Mouse (Mus musculus): Measurements from ENCODE around the gene Ccnk. TPM values are rescaled to one million over a fixed set of nuclear protein-coding genes. Genes with fewer than 3 reads are reported as not detected.

Gene Ccnk
- polyA plus RNA-seq, 1 experiment, result 113 TPM

DNA sequence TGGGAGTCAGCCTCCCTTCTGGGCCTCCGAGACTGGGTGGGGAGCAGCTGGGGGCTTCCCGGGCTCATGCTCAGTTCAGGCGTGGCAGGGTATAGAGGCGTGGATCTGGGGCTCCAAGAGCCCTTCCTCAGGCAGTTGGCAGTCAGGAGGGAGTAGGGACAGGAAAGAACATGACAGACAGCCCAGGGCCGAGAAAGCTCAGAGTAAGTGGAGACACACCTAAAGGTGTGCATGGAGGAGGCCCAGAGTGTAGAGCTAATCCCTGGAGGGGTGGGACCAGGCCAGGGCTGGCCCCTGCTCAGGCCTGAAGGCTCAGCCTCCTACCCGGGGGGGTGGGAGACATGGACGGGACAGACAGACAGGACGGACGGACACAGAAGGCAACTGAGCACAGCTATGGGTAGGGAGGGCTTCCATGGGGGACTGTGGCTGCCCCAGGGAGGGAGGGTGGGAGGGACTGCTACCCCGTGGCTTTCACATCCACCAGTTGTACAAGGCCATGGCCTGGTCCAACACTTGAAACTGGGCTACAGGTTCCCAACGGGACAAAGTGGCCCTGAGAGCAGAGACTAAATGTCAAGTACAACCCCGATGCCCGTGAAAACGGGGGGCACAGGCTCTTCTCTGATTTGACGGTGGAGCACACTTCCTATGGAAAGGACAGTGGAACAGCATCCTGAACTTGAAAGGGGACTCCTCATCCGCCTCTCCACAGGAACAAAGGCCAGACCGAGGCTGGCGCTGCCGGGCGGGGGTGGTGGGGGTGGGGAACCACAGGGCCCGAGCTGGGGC, 40.6 kb downstream of the Ccnk start:
- Histone ChIP-seq H3K9me3 (no peaks in the 10 kb centered on the region), H3K4me3 (replicated peaks) (no peak overlapping the region), H3K27me3 (replicated peaks) (peaks cover 79% of the 10 kb centered on the region), H3K36me3 (replicated peaks; ENCODE audit: low read length) (no peaks in the 10 kb centered on the region), H3K4me1 (peaks cover 20% of the 10 kb centered on the region)
- TF ChIP-seq FLI1 (IDR thresholded peaks at IDR 0.05; ENCODE audit: low read length), result no peak
- TF ChIP-seq GATA1 (IDR thresholded peaks at IDR 0.05; ENCODE audit: borderline replicate concordance, low read length), result no peak

DNA sequence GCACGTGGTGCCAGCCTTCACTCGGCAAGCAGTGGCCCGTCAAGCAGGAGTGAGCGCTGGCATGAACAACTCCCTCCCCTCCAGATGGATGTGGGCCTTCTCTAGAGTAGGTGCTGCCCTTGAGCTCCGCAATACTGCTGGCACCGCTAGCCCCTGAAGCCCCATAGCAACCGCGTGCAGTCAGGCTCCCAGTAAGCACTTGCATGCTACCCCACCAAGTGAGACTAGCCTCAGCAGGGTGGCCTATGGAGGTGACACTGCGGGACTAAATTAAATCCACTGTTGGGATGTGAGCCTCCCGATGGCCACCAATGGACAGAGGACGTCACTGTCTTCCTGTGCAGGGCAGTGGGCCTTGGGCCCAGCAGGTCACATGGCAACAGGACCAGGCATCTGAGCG, 41.2 kb downstream of the Ccnk start:
- Histone ChIP-seq H3K36me3 (replicated peaks; ENCODE audit: low read length) (no peaks in the 10 kb centered on the region), H3K9me3 (no peaks in the 10 kb centered on the region), H3K4me3 (replicated peaks) (no peak overlapping the region), H3K4me1 (peaks cover 24% of the 10 kb centered on the region), H3K27me3 (replicated peaks) (peaks cover 79% of the 10 kb centered on the region)
- no peak for TF ChIP-seq FLI1 (IDR thresholded peaks at IDR 0.05; ENCODE audit: low read length)
- no peak for TF ChIP-seq GATA1 (IDR thresholded peaks at IDR 0.05; ENCODE audit: borderline replicate concordance, low read length)

DNA sequence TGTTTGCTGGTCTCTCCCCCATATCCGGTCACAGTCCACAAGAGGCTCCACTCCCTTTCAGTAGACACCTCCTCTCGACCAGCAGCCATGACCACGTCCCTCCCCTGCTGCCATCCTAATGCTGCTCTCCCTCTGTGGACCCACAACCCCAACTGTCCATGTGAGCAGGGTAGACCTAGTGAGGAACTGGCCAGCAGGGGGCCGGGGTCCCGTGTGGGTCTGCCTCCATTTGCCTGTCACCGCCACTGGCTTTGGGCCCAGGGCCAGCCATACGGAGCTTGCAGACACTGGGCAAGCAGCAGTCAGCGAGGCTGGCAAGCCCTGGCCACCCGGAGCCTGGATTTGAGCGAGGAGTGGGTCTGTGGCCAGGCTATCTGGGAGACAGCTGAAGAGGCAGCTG, 41.8 kb downstream of the Ccnk start:
- Histone ChIP-seq H3K4me3 (replicated peaks) (no peak overlapping the region), H3K9me3 (no peaks in the 10 kb centered on the region), H3K4me1 (peaks cover 30% of the 10 kb centered on the region), H3K27me3 (replicated peaks) (peaks cover 84% of the 10 kb centered on the region), H3K36me3 (replicated peaks; ENCODE audit: low read length) (no peaks in the 10 kb centered on the region)
- TF ChIP-seq GATA1 (IDR thresholded peaks at IDR 0.05; ENCODE audit: borderline replicate concordance, low read length) (no peak), FLI1 (IDR thresholded peaks at IDR 0.05; ENCODE audit: low read length) (no peak)

DNA sequence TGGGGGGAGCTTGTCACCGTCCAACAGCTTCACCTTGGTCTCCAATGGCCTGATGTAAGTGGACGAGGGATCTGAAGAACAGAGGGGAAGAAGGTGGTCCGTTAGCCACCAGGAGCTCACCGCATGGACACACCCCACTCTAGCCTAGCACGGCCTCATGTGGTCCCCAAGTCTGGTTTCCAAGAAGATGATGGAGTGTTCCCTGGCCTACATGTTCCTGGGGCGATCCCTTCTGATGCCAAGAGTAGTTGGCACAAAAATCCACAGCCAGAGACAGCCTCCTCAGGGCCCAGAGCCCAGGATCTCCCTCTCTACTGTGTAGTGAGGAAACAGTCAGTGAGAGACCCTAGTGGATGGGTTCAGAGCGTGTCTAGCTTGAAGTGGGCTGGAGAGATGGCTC, 42.3 kb downstream of the Ccnk start:
- TF ChIP-seq GATA1 (IDR thresholded peaks at IDR 0.05; ENCODE audit: borderline replicate concordance, low read length) (no peak), FLI1 (IDR thresholded peaks at IDR 0.05; ENCODE audit: low read length) (no peak)
- peaks cover 84% of the 10 kb centered on the region for H3K27me3 ChIP-seq (replicated peaks)
- H3K4me1 ChIP-seq, result peaks cover 34% of the 10 kb centered on the region
- no peaks in the 10 kb centered on the region for H3K36me3 ChIP-seq (replicated peaks; ENCODE audit: low read length)
- H3K4me3 ChIP-seq (replicated peaks), result no peak overlapping the region
- H3K9me3 ChIP-seq, result no peaks in the 10 kb centered on the region

DNA sequence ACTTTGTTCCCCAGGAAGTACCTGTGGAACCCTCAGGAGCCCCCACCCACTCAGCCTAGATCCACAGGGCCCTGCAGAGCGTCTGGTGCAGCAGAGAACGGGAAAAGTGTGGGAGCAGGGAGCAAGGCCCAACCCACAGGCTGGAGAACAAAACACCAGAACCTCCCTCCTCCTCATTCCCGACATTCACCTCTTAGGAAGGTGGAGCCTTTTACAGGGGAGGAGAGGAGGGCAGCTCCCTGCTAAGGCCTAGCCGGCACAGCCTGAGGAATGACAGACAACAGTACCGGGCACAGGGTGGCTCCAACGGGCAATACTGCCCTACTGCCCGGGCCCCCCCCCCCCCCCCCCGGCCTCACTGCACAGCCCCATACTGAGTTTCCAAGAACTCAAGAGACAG, 44.0 kb downstream of the Ccnk start:
- Histone ChIP-seq H3K36me3 (replicated peaks; ENCODE audit: low read length) (no peaks in the 10 kb centered on the region), H3K4me1 (peaks cover 31% of the 10 kb centered on the region), H3K4me3 (replicated peaks) (no peak overlapping the region), H3K27me3 (replicated peaks) (peaks cover 84% of the 10 kb centered on the region), H3K9me3 (no peaks in the 10 kb centered on the region)
- TF ChIP-seq FLI1 (IDR thresholded peaks at IDR 0.05; ENCODE audit: low read length) (no peak), GATA1 (IDR thresholded peaks at IDR 0.05; ENCODE audit: borderline replicate concordance, low read length) (no peak)

DNA sequence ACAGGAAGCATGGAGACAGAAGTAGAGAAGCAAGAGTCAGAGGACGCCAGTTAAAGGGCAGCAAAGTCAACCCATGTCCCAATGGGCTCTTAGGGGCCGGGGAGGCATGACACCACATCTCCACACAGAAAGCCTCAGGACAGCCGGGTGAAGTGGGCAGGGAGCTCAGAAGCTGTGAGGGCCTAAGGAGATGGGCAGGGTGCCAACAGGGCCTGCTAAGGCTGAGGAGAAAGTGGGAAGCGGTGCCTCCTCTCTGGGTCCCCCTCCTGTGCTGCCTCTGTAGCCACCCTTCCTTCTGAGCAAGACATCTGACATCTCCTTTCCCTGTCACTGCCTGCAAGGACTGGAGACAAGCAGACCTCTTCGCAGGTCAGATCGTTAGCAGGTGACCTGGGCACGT, 46.4 kb downstream of the Ccnk start:
- no peak for TF ChIP-seq FLI1 (IDR thresholded peaks at IDR 0.05; ENCODE audit: low read length)
- no peak for TF ChIP-seq GATA1 (IDR thresholded peaks at IDR 0.05; ENCODE audit: borderline replicate concordance, low read length)
- Histone ChIP-seq H3K4me1 (peaks cover 18% of the 10 kb centered on the region), H3K27me3 (replicated peaks) (peaks cover 82% of the 10 kb centered on the region), H3K4me3 (replicated peaks) (no peak overlapping the region), H3K36me3 (replicated peaks; ENCODE audit: low read length) (no peaks in the 10 kb centered on the region), H3K9me3 (no peaks in the 10 kb centered on the region)

DNA sequence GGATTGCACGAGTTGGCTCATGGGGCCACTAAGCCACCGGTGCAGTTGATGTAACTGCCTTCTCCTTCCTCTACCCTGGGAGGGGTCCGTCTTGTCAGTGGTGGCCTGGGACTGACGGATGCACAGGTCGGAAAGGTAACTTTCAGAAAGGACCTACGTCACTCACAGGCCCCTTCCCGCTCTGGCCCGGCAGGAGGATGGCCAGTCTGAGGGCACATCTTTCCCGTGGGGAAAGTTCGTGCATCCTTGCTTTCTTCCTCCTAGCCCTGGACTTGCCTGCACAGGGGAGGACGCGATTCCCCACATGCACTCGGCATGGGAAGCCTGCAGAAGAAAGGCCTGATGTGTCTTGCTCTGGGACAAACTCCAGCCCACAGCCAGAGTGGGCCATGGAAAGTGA, 46.8 kb downstream of the Ccnk start:
- H3K4me3 ChIP-seq (replicated peaks), result no peak overlapping the region
- H3K9me3 ChIP-seq, result no peaks in the 10 kb centered on the region
- H3K27me3 ChIP-seq (replicated peaks), result peaks cover 82% of the 10 kb centered on the region
- TF ChIP-seq FLI1 (IDR thresholded peaks at IDR 0.05; ENCODE audit: low read length), result no peak
- no peak for TF ChIP-seq GATA1 (IDR thresholded peaks at IDR 0.05; ENCODE audit: borderline replicate concordance, low read length)
- H3K36me3 ChIP-seq (replicated peaks; ENCODE audit: low read length), result no peaks in the 10 kb centered on the region
- H3K4me1 ChIP-seq, result peaks cover 18% of the 10 kb centered on the region

DNA sequence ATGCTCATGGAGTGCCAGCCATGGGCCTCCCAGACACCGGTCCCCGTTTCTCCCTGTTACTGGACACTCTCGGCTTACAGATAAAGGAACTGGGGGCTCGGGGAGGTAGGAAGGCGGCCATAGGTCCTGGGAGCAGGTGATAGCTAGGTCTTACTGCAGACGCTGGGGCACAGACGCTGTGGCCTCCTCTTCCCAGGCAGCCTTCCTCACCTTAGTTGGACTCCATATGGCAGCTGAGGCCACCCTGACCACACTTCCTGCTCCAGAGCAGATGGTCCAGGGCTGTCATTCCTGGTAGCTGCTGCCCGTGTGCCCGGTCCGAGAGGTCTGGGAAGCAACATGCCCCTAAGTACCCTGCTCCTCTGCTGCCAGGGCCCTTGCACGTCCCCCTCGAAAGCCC, 47.6 kb downstream of the Ccnk start:
- Histone ChIP-seq H3K36me3 (replicated peaks; ENCODE audit: low read length) (no peaks in the 10 kb centered on the region), H3K9me3 (no peaks in the 10 kb centered on the region), H3K27me3 (replicated peaks) (peaks cover 81% of the 10 kb centered on the region), H3K4me3 (replicated peaks) (no peak overlapping the region), H3K4me1 (peaks cover 18% of the 10 kb centered on the region)
- no peak for TF ChIP-seq GATA1 (IDR thresholded peaks at IDR 0.05; ENCODE audit: borderline replicate concordance, low read length)
- TF ChIP-seq FLI1 (IDR thresholded peaks at IDR 0.05; ENCODE audit: low read length), result no peak

DNA sequence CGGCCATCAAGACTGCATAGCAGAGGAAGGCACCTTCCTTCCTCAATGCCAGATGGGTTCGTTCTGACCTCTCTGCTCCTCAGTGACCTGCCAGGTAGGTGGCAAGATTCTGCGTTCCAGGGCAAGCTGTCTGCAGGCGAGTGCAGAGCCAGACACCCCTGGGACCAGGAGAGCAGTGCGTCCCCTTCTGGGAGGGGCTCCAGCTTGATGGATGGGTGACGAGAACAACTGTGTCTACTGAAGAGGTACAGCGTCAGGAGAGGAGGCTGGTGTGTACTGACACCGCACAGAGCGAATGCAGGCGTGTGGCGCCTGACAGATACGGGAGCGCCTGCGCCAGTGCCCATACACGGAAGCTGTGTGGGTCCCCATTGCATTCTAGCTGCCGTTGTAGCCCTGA, 48.1 kb downstream of the Ccnk start:
- H3K9me3 ChIP-seq, result no peaks in the 10 kb centered on the region
- H3K36me3 ChIP-seq (replicated peaks; ENCODE audit: low read length), result no peaks in the 10 kb centered on the region
- H3K4me1 ChIP-seq, result peaks cover 18% of the 10 kb centered on the region
- H3K4me3 ChIP-seq (replicated peaks), result no peak overlapping the region
- no peak for TF ChIP-seq FLI1 (IDR thresholded peaks at IDR 0.05; ENCODE audit: low read length)
- no peak for TF ChIP-seq GATA1 (IDR thresholded peaks at IDR 0.05; ENCODE audit: borderline replicate concordance, low read length)
- H3K27me3 ChIP-seq (replicated peaks), result peaks cover 84% of the 10 kb centered on the region

DNA sequence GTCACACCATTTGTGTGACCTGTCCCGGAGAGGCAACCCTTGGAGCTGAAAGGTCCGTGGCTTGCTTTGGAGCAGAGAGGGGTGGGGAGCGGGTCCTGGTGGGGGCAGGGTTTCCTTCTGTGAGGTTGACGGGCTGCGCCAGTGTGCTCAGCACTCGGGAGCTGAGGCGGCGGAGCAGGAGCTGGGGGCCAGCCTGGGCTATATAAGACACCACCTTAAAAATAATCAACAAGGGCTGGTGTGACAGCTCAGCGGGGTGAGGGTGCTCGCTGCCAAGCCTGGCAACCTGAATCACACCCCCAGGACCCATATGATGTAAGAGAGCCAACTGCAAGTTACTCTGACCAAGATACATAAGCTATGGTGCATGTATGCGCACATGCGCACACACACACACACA, 50.7 kb downstream of the Ccnk start:
- Histone ChIP-seq H3K27me3 (replicated peaks) (peaks cover 84% of the 10 kb centered on the region), H3K4me1 (peaks cover 18% of the 10 kb centered on the region), H3K4me3 (replicated peaks) (no peak overlapping the region), H3K9me3 (peaks cover 5% of the 10 kb centered on the region), H3K36me3 (replicated peaks; ENCODE audit: low read length) (no peaks in the 10 kb centered on the region)
- TF ChIP-seq FLI1 (IDR thresholded peaks at IDR 0.05; ENCODE audit: low read length) (no peak), GATA1 (IDR thresholded peaks at IDR 0.05; ENCODE audit: borderline replicate concordance, low read length) (no peak)
